Mouse (Mus musculus): ENCODE measurements around the gene Srgap2. TPM values are rescaled to one million over a fixed set of nuclear protein-coding genes. Genes with fewer than 3 reads are reported as not detected.

The Srgap2 gene
- polyA plus RNA-seq, 2 experiments from 2014 or later = 25.0 to 31.5 TPM

GRCm38 (mm10) chr1:131236077-131236476 lies 291.1 kb downstream of the Srgap2 start:
- ATAC-seq = no peak

Other genes starting within 250 kb of the Srgap2 start
- 100 to 1,000 TPM; 108 to 204 TPM for gene Ikbke, start 247.7 kb downstream of the Srgap2 start, polyA plus RNA-seq (2017; shearing (Covaris generic))
- gene Fam72a, start 551 bp upstream of the Srgap2 start, polyA plus RNA-seq (2017; shearing (Covaris generic)) = under 1 TPM; 0.24 to 0.73 TPM
- not detected for gene Avpr1b, start 71.9 kb upstream of the Srgap2 start, polyA plus RNA-seq (2017; shearing (Covaris generic))
- gene Ctse, start 111.0 kb upstream of the Srgap2 start, polyA plus RNA-seq (2017; shearing (Covaris generic)) = 10 to 100 TPM; 23.1 to 30.3 TPM
- under 1 TPM in 1 of 2 experiments, not detected in 1; 0.13 TPM for gene Rab7b, start 161.3 kb upstream of the Srgap2 start, polyA plus RNA-seq (2017; shearing (Covaris generic))
- not detected for gene Slc26a9, start 216.7 kb upstream of the Srgap2 start, polyA plus RNA-seq (2017; shearing (Covaris generic))

All from CD4-positive, CD25-positive, alpha-beta regulatory T cell, adult 4 months (primary cell).